ENCODE assay signal across 8 mouse cellular contexts in genomic region chr9:44343781-44344421, GRCm38 (mm10). TPM values are rescaled to one million over a fixed set of nuclear protein-coding genes. Genes with fewer than 3 reads are reported as not detected.
DNase-seq lines count a peak whose midpoint lies in the region; ATAC-seq and TF ChIP-seq lines count a peak whose summit lies in the region.

TSS of gene Hmbs (minus strand) at chr9:44344228.

- peaks cover 9% of the 10 kb centered on the region for H3K4me1 ChIP-seq in hindbrain, postnatal 0 days (ENCODE audit: insufficient read depth, low read length)
- peaks cover 54% of the 10 kb centered on the region for H3K4me1 ChIP-seq in megakaryocyte, embryonic 14.5 days

- TF ChIP-seq CTCF in gastrocnemius, adult 2 months (IDR thresholded peaks at IDR 0.05) = no peak
- no peak for TF ChIP-seq CTCF in hindbrain, postnatal 0 days (IDR thresholded peaks at IDR 0.05; ENCODE audit: low read depth)

- peak within 1 kb of the TSS; percentile 97 for H3K4me3 ChIP-seq in gastrocnemius, adult 2 months
- peak within 1 kb of the TSS; percentile 81 for H3K4me3 ChIP-seq in hindbrain, postnatal 0 days (ENCODE audit: low read length)
- peak within 1 kb of the TSS; percentile 94 for H3K4me3 ChIP-seq in megakaryocyte, embryonic 14.5 days (replicated peaks)

- no peaks in the 10 kb centered on the region for H3K27me3 ChIP-seq in hindbrain, postnatal 0 days (ENCODE audit: insufficient read depth, low read length)
- no peaks in the 10 kb centered on the region for H3K27me3 ChIP-seq in megakaryocyte, embryonic 14.5 days (replicated peaks)

- H3K9me3 ChIP-seq in hindbrain, postnatal 0 days (ENCODE audit: low read length) = no peaks in the 10 kb centered on the region
- H3K9me3 ChIP-seq in megakaryocyte, embryonic 14.5 days = no peaks in the 10 kb centered on the region

- intact Hi-C loops in gastrocnemius, adult 2 months (cut with DNase I) = no loop called here

- H3K27ac ChIP-seq in gastrocnemius, adult 2 months = peak within 1 kb of the TSS; percentile 100
- peak within 1 kb of the TSS; percentile 97 for H3K27ac ChIP-seq in hindbrain, postnatal 0 days

- ATAC-seq in common myeloid progenitor, adult 5-6 weeks (replicated peaks; ENCODE audit: low read depth, poor library complexity, severe bottlenecking) = peak; percentile 79
- ATAC-seq in hindbrain, postnatal 0 days = peak; percentile 97

- H3K9ac ChIP-seq in hindbrain, postnatal 0 days (replicated peaks; ENCODE audit: low read length) = peak within 1 kb of the TSS; percentile 76

- WGBS in hindbrain, postnatal 0 days = under 1% methylated on average over 39 of the region's 39 CpGs

- H3K4me2 ChIP-seq in hindbrain, postnatal 0 days (ENCODE audit: low read depth, low read length) = peak within 1 kb of the TSS; percentile 71

- peaks cover 24% of the 10 kb centered on the region; the same call in 1 of the 2 replicates for H3K36me3 ChIP-seq in hindbrain, postnatal 0 days (ENCODE audit: insufficient read depth, low read length)
- H3K36me3 ChIP-seq in megakaryocyte, embryonic 14.5 days (replicated peaks; ENCODE audit: low read length) = peaks cover 70% of the 10 kb centered on the region

- DNase-seq in ZHBTc4 (ENCODE audit: low read depth, low spot score) = peak; percentile 93
- DNase-seq in gastrocnemius, adult 2 months = peak; percentile 94
- peak; percentile 94 for DNase-seq in hindbrain, postnatal 0 days (ENCODE audit: low spot score)
- DNase-seq in left cerebral cortex, adult 8-10 months (ENCODE audit: low spot score in 2 of 2) = peak; percentile 67 to 83
- peak; percentile 92 to 94 for DNase-seq in right cerebral cortex, postnatal 10 days (ENCODE audit: low spot score in 2 of 2)
- peak; percentile 83 for DNase-seq in urinary bladder, postnatal 25 days (ENCODE audit: low spot score)

RNA-seq across cellular contexts. Expression of gene Hmbs, which starts in this region (rescaled TPM):
- total RNA-seq in common myeloid progenitor, adult 5-6 weeks (2017) = 71.4 and 73.7 TPM in 2 replicates
- 10 to 100 TPM; 21.9 to 29.1 TPM for total RNA-seq in gastrocnemius, adult 2 months (2021)
- 38.7 and 38.8 TPM in 2 replicates for total RNA-seq in hindbrain, postnatal 0 days (2014; rRNA removed)
- 64.3 and 67.3 TPM in 2 replicates for polyA plus RNA-seq in hindbrain, postnatal 0 days (2015; fragmentation: Nextera tagmentation; extraction: Ambion mirVana)
- 10 to 100 TPM; 19.4 to 21.5 (median 20.4) TPM for total RNA-seq in left cerebral cortex, adult 8-10 months (2022)
- 51.1 and 76.9 TPM in 2 replicates for polyA plus RNA-seq in megakaryocyte, embryonic 14.5 days (2012; ENCODE audit: insufficient read depth, low replicate concordance)

Comparison
In these comparisons a context has a peak if more than half of its experiments do, and no peak if none do; other contexts are left out.
1. Peak in every context shown above with its lines: DNase-seq, ATAC-seq, H3K4me3 ChIP-seq and H3K27ac ChIP-seq.